In genomic region chr6:141245089-141245488, GRCm38 (mm10) we compare ENCODE assay signal across 20 mouse cellular contexts. TPM values are rescaled to one million over a fixed set of nuclear protein-coding genes. Genes with fewer than 3 reads are reported as not detected.
DNase-seq lines count a peak whose midpoint lies in the region; ATAC-seq and TF ChIP-seq lines count a peak whose summit lies in the region.
"Had no signal": no experiment of that assay in that cellular context is flagged by ENCODE, and none has a peak within 500 bp of the region (broad histone marks: within the 10 kb centered on the region; RNA-seq: fewer than 3 reads in every experiment).

No protein-coding gene starts in this region.

- H3K9ac ChIP-seq in intestine, postnatal 0 days (ENCODE audit: low read depth, low read length) = no peak overlapping the region
- no peak overlapping the region for H3K9ac ChIP-seq in intestine, embryonic 15.5 days
- no peak overlapping the region for H3K9ac ChIP-seq in hindbrain, embryonic 12.5 days
- H3K9ac ChIP-seq: embryonic facial prominence, embryonic 15.5 days; forebrain, embryonic 15.5 days; heart, embryonic 12.5 days; hindbrain, embryonic 15.5 days had no signal

- H3K4me3 ChIP-seq in intestine, postnatal 0 days (ENCODE audit: low read depth, low read length) = no peak overlapping the region
- H3K4me3 ChIP-seq in intestine, embryonic 15.5 days (replicated peaks) = no peak overlapping the region
- H3K4me3 ChIP-seq in hindbrain, embryonic 12.5 days = no peak overlapping the region
- H3K4me3 ChIP-seq: embryonic facial prominence, embryonic 15.5 days; forebrain, embryonic 15.5 days; heart, embryonic 12.5 days; hindbrain, embryonic 10.5 days; hindbrain, embryonic 15.5 days had no signal

- H3K4me2 ChIP-seq in intestine, postnatal 0 days (replicated peaks; ENCODE audit: low read depth) = no peak overlapping the region
- H3K4me2 ChIP-seq in intestine, embryonic 15.5 days (replicated peaks) = no peak overlapping the region
- no peak overlapping the region for H3K4me2 ChIP-seq in hindbrain, embryonic 12.5 days (replicated peaks)
- H3K4me2 ChIP-seq: embryonic facial prominence, embryonic 15.5 days; forebrain, embryonic 15.5 days; heart, embryonic 12.5 days; hindbrain, embryonic 15.5 days had no signal

- no peaks in the 10 kb centered on the region for H3K9me3 ChIP-seq in intestine, postnatal 0 days (ENCODE audit: control insufficient read depth)
- no peaks in the 10 kb centered on the region for H3K9me3 ChIP-seq in intestine, embryonic 15.5 days
- H3K9me3 ChIP-seq in hindbrain, embryonic 12.5 days (replicated peaks) = no peaks in the 10 kb centered on the region
- H3K9me3 ChIP-seq: embryonic facial prominence, embryonic 15.5 days; forebrain, embryonic 15.5 days; heart, embryonic 12.5 days; hindbrain, embryonic 10.5 days; hindbrain, embryonic 15.5 days had no signal

- no peaks in the 10 kb centered on the region for H3K36me3 ChIP-seq in intestine, postnatal 0 days (ENCODE audit: control insufficient read depth, insufficient read depth)
- no peaks in the 10 kb centered on the region for H3K36me3 ChIP-seq in intestine, embryonic 15.5 days
- no peaks in the 10 kb centered on the region for H3K36me3 ChIP-seq in hindbrain, embryonic 12.5 days
- H3K36me3 ChIP-seq: embryonic facial prominence, embryonic 15.5 days; forebrain, embryonic 15.5 days; hindbrain, embryonic 10.5 days; hindbrain, embryonic 15.5 days had no signal

- peak; percentile 50 for TF ChIP-seq CTCF in intestine, postnatal 0 days (IDR thresholded peaks at IDR 0.05; ENCODE audit: low read depth)

- WGBS in intestine, postnatal 0 days = 71% methylated on average over 4 of the region's 4 CpGs
- 81% methylated on average over 4 of the region's 4 CpGs for WGBS in intestine, embryonic 15.5 days
- 91% methylated on average over 4 of the region's 4 CpGs for WGBS in hindbrain, embryonic 12.5 days

- no peaks in the 10 kb centered on the region; the same call in 1 of the 2 replicates for H3K4me1 ChIP-seq in intestine, postnatal 0 days (replicated peaks; ENCODE audit: control insufficient read depth, insufficient read depth, low read length)
- H3K4me1 ChIP-seq in intestine, embryonic 15.5 days (replicated peaks) = 0 out of 2 replicates have a peak, but pooled peaks cover 7% of the 10 kb centered on the region
- peaks cover 10% of the 10 kb centered on the region for H3K4me1 ChIP-seq in hindbrain, embryonic 12.5 days

- no peak for ATAC-seq in intestine, postnatal 0 days
- no peak for ATAC-seq in intestine, embryonic 15.5 days
- no peak for ATAC-seq in hindbrain, embryonic 12.5 days (ENCODE audit: low FRiP score)
- ATAC-seq: forebrain, embryonic 15.5 days; inflammation-experienced regulatory T-cells, adult 6 months had no signal

- peak; percentile 26 for DNase-seq in ES-CJ7 (ENCODE audit: low read depth, low spot score)
- DNase-seq in R1 (ENCODE audit: low read depth, low spot score) = peak; percentile 11
- DNase-seq in lung, postnatal 10 days = peak; percentile 24
- no peak for DNase-seq in c-Kit-positive CD71-positive TER-119-positive erythroid progenitor cells, embryonic 14.5 days (ENCODE audit: low spot score)
- DNase-seq in kidney, postnatal 36 days = no peak
- DNase-seq: adrenal gland, adult 8-10 months; adrenal gland, postnatal 36 days; cerebellum, adult 11 months; cerebellum, adult 8-10 months; cerebellum, postnatal 14 days; embryo, embryonic 11 days had no signal

- H3K27me3 ChIP-seq in intestine, postnatal 0 days (replicated peaks; ENCODE audit: control insufficient read depth, insufficient read depth, low read length) = no peaks in the 10 kb centered on the region
- H3K27me3 ChIP-seq in intestine, embryonic 15.5 days (replicated peaks) = no peaks in the 10 kb centered on the region
- peaks cover 14% of the 10 kb centered on the region for H3K27me3 ChIP-seq in hindbrain, embryonic 12.5 days
- H3K27me3 ChIP-seq: heart, embryonic 12.5 days; hindbrain, embryonic 15.5 days had no signal

- no peak overlapping the region for H3K27ac ChIP-seq in intestine, postnatal 0 days (ENCODE audit: low read depth, low read length)
- H3K27ac ChIP-seq in intestine, embryonic 15.5 days = no peak overlapping the region
- no peak overlapping the region for H3K27ac ChIP-seq in hindbrain, embryonic 12.5 days
- H3K27ac ChIP-seq: embryonic facial prominence, embryonic 15.5 days; forebrain, embryonic 15.5 days; hindbrain, embryonic 10.5 days; hindbrain, embryonic 15.5 days had no signal

RNA-seq across cellular contexts. Expression of gene Pde3a, which starts 4.0 kb away (rescaled TPM):
- polyA plus RNA-seq in intestine, postnatal 0 days (2015; fragmentation: Nextera tagmentation; extraction: Ambion mirVana) = 17.6 and 18.6 TPM in 2 replicates
- polyA plus RNA-seq in intestine, embryonic 15.5 days (2015; fragmentation: Nextera tagmentation; extraction: Ambion mirVana) = 19.5 and 20.8 TPM in 2 replicates
- polyA plus RNA-seq in hindbrain, embryonic 12.5 days (2016; fragmentation: Nextera tagmentation; extraction: Ambion mirVana) = 3.7 and 3.9 TPM in 2 replicates
- polyA plus RNA-seq: inflammation-experienced regulatory T-cells, adult 6 months had no signal

Comparison
In these comparisons a context has a peak if more than half of its experiments do, and no peak if none do; other contexts are left out.
1. DNase-seq: peak in ES-CJ7 (single experiment), R1 (single experiment) and lung, postnatal 10 days (single experiment); none in c-Kit-positive CD71-positive TER-119-positive erythroid progenitor cells, embryonic 14.5 days (single experiment) and kidney, postnatal 36 days (0 of 2).